In genomic region chr1:144139847-144140246, GRCm38 (mm10) we compare ENCODE assay signal across 23 mouse cellular contexts. TPM values are rescaled to one million over a fixed set of nuclear protein-coding genes. Genes with fewer than 3 reads are reported as not detected.
"Had no signal": no experiment of that assay in that cellular context is flagged by ENCODE, and none has a peak within 500 bp of the region (broad histone marks: within the 10 kb centered on the region; RNA-seq: fewer than 3 reads in every experiment).

No protein-coding gene starts in this region.

- H3K27me3 ChIP-seq: liver, embryonic 12.5 days; liver, embryonic 15.5 days; lung, embryonic 15.5 days; megakaryocyte, embryonic 14.5 days; midbrain, embryonic 13.5 days had no signal

- H3K4me3 ChIP-seq: left cerebral cortex, adult 2 months; liver, embryonic 12.5 days; liver, embryonic 15.5 days; lung, embryonic 15.5 days; megakaryocyte, embryonic 14.5 days; midbrain, embryonic 10.5 days; midbrain, embryonic 13.5 days had no signal

- H3K4me2 ChIP-seq: liver, embryonic 12.5 days; liver, embryonic 15.5 days; lung, embryonic 15.5 days; midbrain, embryonic 13.5 days had no signal

- ATAC-seq: liver, embryonic 12.5 days; midbrain, embryonic 13.5 days; midbrain, embryonic 16.5 days had no signal

- H3K9ac ChIP-seq: liver, embryonic 12.5 days; liver, embryonic 15.5 days; lung, embryonic 15.5 days; midbrain, embryonic 13.5 days had no signal

- H3K9me3 ChIP-seq: liver, embryonic 12.5 days; liver, embryonic 15.5 days; lung, embryonic 15.5 days; megakaryocyte, embryonic 14.5 days; midbrain, embryonic 10.5 days; midbrain, embryonic 13.5 days had no signal

- H3K36me3 ChIP-seq: liver, embryonic 12.5 days; liver, embryonic 15.5 days; lung, embryonic 15.5 days; midbrain, embryonic 10.5 days; midbrain, embryonic 13.5 days had no signal

- H3K27ac ChIP-seq: left cerebral cortex, adult 2 months; liver, embryonic 12.5 days; liver, embryonic 15.5 days; lung, embryonic 15.5 days; midbrain, embryonic 10.5 days; midbrain, embryonic 13.5 days; stomach, postnatal 0 days had no signal

- H3K4me1 ChIP-seq: liver, embryonic 12.5 days; liver, embryonic 15.5 days; lung, embryonic 15.5 days; megakaryocyte, embryonic 14.5 days; midbrain, embryonic 10.5 days; midbrain, embryonic 13.5 days had no signal

- DNase-seq: kidney, adult 11 months; kidney, adult 8-10 months; kidney, postnatal 14 days; kidney, postnatal 4 days; lung, adult 18-20 months; lung, postnatal 10 days; lung, postnatal 36 days; thymus, adult 2 months; thymus, postnatal 14 days; thymus, postnatal 4 days had no signal

RNA-seq across cellular contexts. Expression of gene Rgs13, which starts 37.3 kb away (rescaled TPM):
- total RNA-seq: monocyte, adult 5-6 weeks had no signal
- polyA plus RNA-seq: kidney, embryonic 16.5 days; limb, embryonic 11.5 days; liver, embryonic 12.5 days; liver, embryonic 15.5 days; spleen, adult 2 months had no signal
